Mouse (Mus musculus): ENCODE measurements at regions not wholly inside any gene's neighbourhood (a gene's known extent, or its start where the extent isn't known, plus 50 kb on each side); places are given as distances from the start of the nearest gene placed in this dataset.
"Not testable (repeated sequence)": the region's sequence is repeated elsewhere in the genome, so short reads cannot be mapped to it uniquely, and the experiment has no call there.

- Histone ChIP-seq H3K27ac (no peak overlapping the region), H3K9ac (replicated peaks) (no peak overlapping the region), H3K4me1 (replicated peaks) (no peaks in the 10 kb centered on the region), H3K27me3 (no peaks in the 10 kb centered on the region), H3K4me3 (replicated peaks) (no peak overlapping the region), H3K9me3 (no peaks in the 10 kb centered on the region), H3K4me2 (replicated peaks) (no peak overlapping the region), H3K36me3 (no peaks in the 10 kb centered on the region)
- 82% methylated on average over 2 of the region's 2 CpGs for WGBS
- ATAC-seq: no peak
Measured at GRCm38 (mm10) chr7:116619636-116620035, 115.5 kb downstream of the Nucb2 start.

GRCm38 (mm10) chr7:116620381-116620780 lies 116.2 kb downstream of the Nucb2 start:
- Histone ChIP-seq H3K27ac (no peak overlapping the region), H3K9me3 (no peaks in the 10 kb centered on the region), H3K4me2 (replicated peaks) (no peak overlapping the region), H3K9ac (replicated peaks) (no peak overlapping the region), H3K4me3 (replicated peaks) (no peak overlapping the region), H3K27me3 (no peaks in the 10 kb centered on the region), H3K4me1 (replicated peaks) (no peaks in the 10 kb centered on the region), H3K36me3 (no peaks in the 10 kb centered on the region)
- ATAC-seq: no peak
- 79% methylated on average over 4 of the region's 4 CpGs for WGBS

GRCm38 (mm10) chr7:116633210-116633609 lies 129.0 kb downstream of the Nucb2 start:
- WGBS: 56% methylated on average over 3 of the region's 3 CpGs
- H3K4me3 ChIP-seq (replicated peaks): no peak overlapping the region
- no peaks in the 10 kb centered on the region for H3K27me3 ChIP-seq
- no peak for ATAC-seq
- H3K9ac ChIP-seq (replicated peaks): no peak overlapping the region
- no peak overlapping the region for H3K27ac ChIP-seq
- H3K4me1 ChIP-seq (replicated peaks): no peaks in the 10 kb centered on the region
- no peaks in the 10 kb centered on the region for H3K36me3 ChIP-seq
- H3K4me2 ChIP-seq (replicated peaks): no peak overlapping the region
- no peaks in the 10 kb centered on the region for H3K9me3 ChIP-seq

GRCm38 (mm10) chr7:116644902-116645650 lies 140.9 kb downstream of the Nucb2 start:
- H3K9me3 ChIP-seq: no peaks in the 10 kb centered on the region
- ATAC-seq: no peak

GRCm38 (mm10) chr7:116654466-116654865 lies 150.3 kb downstream of the Nucb2 start:
- Histone ChIP-seq H3K27me3 (no peaks in the 10 kb centered on the region), H3K36me3 (no peaks in the 10 kb centered on the region), H3K4me2 (replicated peaks) (no peak overlapping the region), H3K4me3 (replicated peaks) (no peak overlapping the region), H3K27ac (no peak overlapping the region), H3K9me3 (no peaks in the 10 kb centered on the region), H3K4me1 (replicated peaks) (no peaks in the 10 kb centered on the region), H3K9ac (replicated peaks) (no peak overlapping the region)
- whole genome bisulfite sequencing: 54% methylated on average over 10 of the region's 10 CpGs
- ATAC-seq: no peak

More at GRCm38 (mm10) chr7:116644902-116645650, 140.9 kb downstream of the Nucb2 start:
- no peak overlapping the region for H3K4me3 ChIP-seq (replicated peaks)
- WGBS: 60% methylated on average over 10 of the region's 10 CpGs
- no peak overlapping the region for H3K9ac ChIP-seq (replicated peaks)
- no peaks in the 10 kb centered on the region for H3K4me1 ChIP-seq (replicated peaks)
- H3K27me3 ChIP-seq: no peaks in the 10 kb centered on the region
- H3K4me2 ChIP-seq (replicated peaks): no peak overlapping the region
- no peak overlapping the region for H3K27ac ChIP-seq
- H3K36me3 ChIP-seq: no peaks in the 10 kb centered on the region

GRCm38 (mm10) chr7:116657040-116657439 lies 152.9 kb downstream of the Nucb2 start:
- not testable (repeated sequence) for H3K9me3 ChIP-seq; H3K27me3 ChIP-seq; H3K27ac ChIP-seq; H3K4me2 ChIP-seq (replicated peaks); H3K36me3 ChIP-seq; ATAC-seq; H3K4me1 ChIP-seq (replicated peaks); H3K4me3 ChIP-seq (replicated peaks); H3K9ac ChIP-seq (replicated peaks)
- WGBS: 91% methylated on average over 6 of the region's 6 CpGs

GRCm38 (mm10) chr7:116665581-116665980 lies 161.4 kb downstream of the Nucb2 start:
- no peak overlapping the region for H3K4me2 ChIP-seq (replicated peaks)
- H3K9ac ChIP-seq (replicated peaks): no peak overlapping the region
- no peaks in the 10 kb centered on the region for H3K36me3 ChIP-seq
- no peaks in the 10 kb centered on the region for H3K4me1 ChIP-seq (replicated peaks)
- no peak overlapping the region for H3K27ac ChIP-seq
- no peaks in the 10 kb centered on the region for H3K9me3 ChIP-seq
- WGBS: 89% methylated on average over 15 of the region's 15 CpGs
- no peak for ATAC-seq
- no peak overlapping the region for H3K4me3 ChIP-seq (replicated peaks)
- H3K27me3 ChIP-seq: no peaks in the 10 kb centered on the region

- WGBS: 57% methylated on average over 16 of the region's 16 CpGs
- ATAC-seq: peak; percentile 58
- Histone ChIP-seq H3K36me3 (no peaks in the 10 kb centered on the region), H3K4me2 (replicated peaks) (no peak overlapping the region), H3K4me3 (replicated peaks) (no peak overlapping the region), H3K27ac (no peak overlapping the region), H3K9me3 (no peaks in the 10 kb centered on the region), H3K4me1 (replicated peaks) (peaks cover 12% of the 10 kb centered on the region), H3K27me3 (no peaks in the 10 kb centered on the region), H3K9ac (replicated peaks) (no peak overlapping the region)
Measured at GRCm38 (mm10) chr7:116674199-116675019, 170.2 kb downstream of the Nucb2 start.

- Histone ChIP-seq H3K27me3 (no peaks in the 10 kb centered on the region), H3K36me3 (no peaks in the 10 kb centered on the region), H3K9ac (replicated peaks) (no peak overlapping the region), H3K27ac (no peak overlapping the region), H3K4me3 (replicated peaks) (no peak overlapping the region), H3K4me2 (replicated peaks) (no peak overlapping the region), H3K9me3 (no peaks in the 10 kb centered on the region), H3K4me1 (replicated peaks) (peaks cover 16% of the 10 kb centered on the region)
- WGBS: 94% methylated on average over 1 of the region's 1 CpGs
- ATAC-seq: no peak
Measured at GRCm38 (mm10) chr7:116676696-116677095, 172.5 kb downstream of the Nucb2 start.

- H3K4me3 ChIP-seq (replicated peaks): no peak overlapping the region
- H3K4me1 ChIP-seq (replicated peaks): peaks cover 11% of the 10 kb centered on the region
- no peak overlapping the region for H3K4me2 ChIP-seq (replicated peaks)
- no peaks in the 10 kb centered on the region for H3K36me3 ChIP-seq
- 75% methylated on average over 4 of the region's 4 CpGs for WGBS
- no peak for ATAC-seq
- no peaks in the 10 kb centered on the region for H3K9me3 ChIP-seq
- H3K27me3 ChIP-seq: no peaks in the 10 kb centered on the region
- no peak overlapping the region for H3K9ac ChIP-seq (replicated peaks)
- no peak overlapping the region for H3K27ac ChIP-seq
Measured at GRCm38 (mm10) chr7:116679195-116679594, 175.0 kb downstream of the Nucb2 start.

GRCm38 (mm10) chr7:116680523-116680922 lies 176.4 kb downstream of the Nucb2 start:
- Histone ChIP-seq H3K27ac (no peak overlapping the region), H3K4me3 (replicated peaks) (no peak overlapping the region), H3K9me3 (no peaks in the 10 kb centered on the region), H3K27me3 (no peaks in the 10 kb centered on the region), H3K36me3 (no peaks in the 10 kb centered on the region), H3K4me2 (replicated peaks) (no peak overlapping the region), H3K4me1 (replicated peaks) (0 out of 2 replicates have a peak, but pooled peaks cover 4% of the 10 kb centered on the region), H3K9ac (replicated peaks) (no peak overlapping the region)
- no peak for ATAC-seq
- 88% methylated on average over 3 of the region's 3 CpGs for WGBS

- 0 out of 2 replicates have a peak, but pooled peaks have one; percentile 27 for ATAC-seq
- no peaks in the 10 kb centered on the region for H3K27me3 ChIP-seq
- H3K4me1 ChIP-seq (replicated peaks): 0 out of 2 replicates have a peak, but pooled peaks cover 4% of the 10 kb centered on the region
- WGBS: 62% methylated on average over 8 of the region's 8 CpGs
- no peak overlapping the region for H3K4me2 ChIP-seq (replicated peaks)
- no peaks in the 10 kb centered on the region for H3K9me3 ChIP-seq
- no peak overlapping the region for H3K27ac ChIP-seq
- H3K4me3 ChIP-seq (replicated peaks): no peak overlapping the region
- no peak overlapping the region for H3K9ac ChIP-seq (replicated peaks)
- H3K36me3 ChIP-seq: no peaks in the 10 kb centered on the region
Measured at GRCm38 (mm10) chr7:116681268-116681667, 177.1 kb downstream of the Nucb2 start.
